Mouse (Mus musculus): ENCODE measurements around the gene Clca3b. TPM values are rescaled to one million over a fixed set of nuclear protein-coding genes. Genes with fewer than 3 reads are reported as not detected.
A peak's percentile ranks its signal among the peaks of the same experiment; 100 is the strongest.
"Not testable (repeated sequence)": the region's sequence is repeated elsewhere in the genome, so short reads cannot be mapped to it uniquely, and the experiment has no call there.

Gene Clca3b
- polyA plus RNA-seq, 1 experiment from 2014 or later = not detected

DNA sequence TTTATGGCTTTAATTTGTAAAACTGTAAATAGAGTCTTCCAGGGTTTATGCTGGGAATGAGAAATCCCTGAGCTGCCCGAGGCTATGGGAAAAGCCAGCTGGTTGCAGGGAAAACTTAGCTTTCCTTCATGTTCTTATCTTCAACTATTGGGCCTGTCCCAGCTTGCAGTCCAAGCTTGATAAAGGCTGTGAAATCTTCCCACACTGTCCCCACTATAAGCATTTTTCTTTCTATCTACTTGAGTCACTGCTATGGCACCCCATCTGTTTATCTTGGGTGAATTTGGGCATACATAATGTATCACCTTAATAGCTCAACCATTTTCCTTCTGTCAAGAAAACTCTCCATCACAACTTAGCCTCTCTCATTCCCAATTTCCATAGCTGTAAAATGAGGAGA is 28.5 kb downstream of the Clca3b start:
- Histone ChIP-seq H3K9ac (ENCODE audit: low read depth, low read length) (no peak overlapping the region), H3K4me3 (ENCODE audit: low read depth, low read length) (no peak overlapping the region), H3K27ac (ENCODE audit: low read depth, low read length) (no peak overlapping the region), H3K4me1 (ENCODE audit: control insufficient read depth, insufficient read depth, low read length) (no peaks in the 10 kb centered on the region), H3K27me3 (ENCODE audit: control insufficient read depth, insufficient read depth, low read length) (no peaks in the 10 kb centered on the region), H3K36me3 (ENCODE audit: control insufficient read depth, insufficient read depth, low read length) (no peaks in the 10 kb centered on the region), H3K9me3 (replicated peaks; ENCODE audit: control insufficient read depth, low read length) (no peaks in the 10 kb centered on the region), H3K4me2 (no peak overlapping the region)
- ATAC-seq (replicated peaks; ENCODE audit: insufficient number of reproducible peaks, low FRiP score, low TSS enrichment) = no peak
- WGBS (ENCODE audit: insufficient replicate concordance) = 20% methylated on average over 1 of the region's 1 CpGs

DNA sequence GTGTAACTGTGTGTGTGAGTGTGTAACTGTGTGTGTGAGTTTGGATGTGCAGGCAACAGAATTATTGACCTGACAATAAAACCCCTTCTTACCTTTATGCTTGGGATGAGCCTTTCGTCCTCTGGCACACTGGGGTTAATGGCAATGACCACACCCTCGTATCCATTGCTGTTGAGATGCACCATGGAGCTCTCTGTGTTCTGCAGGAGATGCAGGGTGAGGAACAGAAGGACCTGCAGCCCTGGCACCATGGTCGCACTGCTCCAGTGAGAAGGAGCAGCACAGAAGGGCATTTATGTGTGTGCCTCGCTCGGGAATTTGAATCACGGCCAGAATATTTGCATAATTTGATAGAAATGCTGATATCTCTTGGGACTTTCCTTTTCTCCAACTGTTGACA is 29.9 kb downstream of the Clca3b start, which contains the start of gene Clca3a2:
TSS of gene Clca3a2 (minus strand) at position 276 of the 400 bp plus-strand sequence.
- H3K9ac ChIP-seq (ENCODE audit: low read depth, low read length); ATAC-seq (replicated peaks; ENCODE audit: insufficient number of reproducible peaks, low FRiP score, low TSS enrichment); H3K36me3 ChIP-seq (ENCODE audit: control insufficient read depth, insufficient read depth, low read length); H3K27me3 ChIP-seq (ENCODE audit: control insufficient read depth, insufficient read depth, low read length); H3K27ac ChIP-seq (ENCODE audit: low read depth, low read length); H3K4me1 ChIP-seq (ENCODE audit: control insufficient read depth, insufficient read depth, low read length); H3K9me3 ChIP-seq (replicated peaks; ENCODE audit: control insufficient read depth, low read length); H3K4me3 ChIP-seq (ENCODE audit: low read depth, low read length); H3K4me2 ChIP-seq: not testable (repeated sequence)
- 72% methylated on average over 6 of the region's 6 CpGs for WGBS (ENCODE audit: insufficient replicate concordance)

DNA sequence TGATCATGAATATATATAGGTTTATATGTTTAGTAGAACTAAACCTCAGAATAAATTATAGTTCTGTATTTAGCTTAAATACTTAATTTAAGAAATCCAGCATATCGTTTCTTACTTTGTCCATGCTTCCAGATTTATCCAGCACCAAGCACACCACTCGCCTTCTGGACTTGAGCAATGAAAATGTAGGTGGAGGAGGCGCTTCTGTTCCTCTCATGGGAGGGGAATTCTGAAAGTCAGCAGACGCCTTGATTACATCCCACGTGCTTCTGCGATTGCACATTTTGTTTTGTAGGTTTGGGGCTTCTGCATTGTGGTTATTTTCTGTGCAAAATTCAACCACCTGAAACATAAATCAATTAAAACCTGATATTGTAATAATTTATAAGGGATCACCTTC is 35.8 kb downstream of the Clca3b start:
- not testable (repeated sequence) for ATAC-seq (replicated peaks; ENCODE audit: insufficient number of reproducible peaks, low FRiP score, low TSS enrichment); H3K36me3 ChIP-seq (ENCODE audit: control insufficient read depth, insufficient read depth, low read length); H3K9me3 ChIP-seq (replicated peaks; ENCODE audit: control insufficient read depth, low read length); H3K4me2 ChIP-seq; H3K27me3 ChIP-seq (ENCODE audit: control insufficient read depth, insufficient read depth, low read length); H3K4me3 ChIP-seq (ENCODE audit: low read depth, low read length); H3K4me1 ChIP-seq (ENCODE audit: control insufficient read depth, insufficient read depth, low read length); H3K27ac ChIP-seq (ENCODE audit: low read depth, low read length); H3K9ac ChIP-seq (ENCODE audit: low read depth, low read length)
- 79% methylated on average over 6 of the region's 6 CpGs for WGBS (ENCODE audit: insufficient replicate concordance)

DNA sequence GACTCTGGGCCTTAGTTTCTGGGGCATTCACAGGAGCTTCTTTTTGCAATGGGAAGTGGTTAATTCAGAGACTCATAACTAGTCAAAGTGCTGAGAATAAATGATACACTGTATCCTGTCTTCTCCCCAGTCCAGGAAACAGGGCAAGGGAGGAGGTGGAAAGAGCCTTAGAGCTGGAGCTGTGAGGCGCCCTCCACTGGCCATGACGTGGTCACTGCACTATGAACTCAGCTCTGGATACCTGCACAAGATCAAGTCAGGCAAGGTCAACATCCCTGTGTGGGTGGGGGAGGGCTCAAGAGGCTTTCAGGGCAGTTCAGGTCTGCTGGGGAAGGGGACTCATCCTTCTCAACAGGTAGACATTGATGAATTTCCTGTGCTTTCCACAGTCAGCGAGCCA is 37.3 kb downstream of the Clca3b start:
- WGBS (ENCODE audit: insufficient replicate concordance) = 35% methylated on average over 3 of the region's 3 CpGs
- no peak for ATAC-seq (replicated peaks; ENCODE audit: insufficient number of reproducible peaks, low FRiP score, low TSS enrichment)
- H3K4me3 ChIP-seq (ENCODE audit: low read depth, low read length) = no peak overlapping the region

DNA sequence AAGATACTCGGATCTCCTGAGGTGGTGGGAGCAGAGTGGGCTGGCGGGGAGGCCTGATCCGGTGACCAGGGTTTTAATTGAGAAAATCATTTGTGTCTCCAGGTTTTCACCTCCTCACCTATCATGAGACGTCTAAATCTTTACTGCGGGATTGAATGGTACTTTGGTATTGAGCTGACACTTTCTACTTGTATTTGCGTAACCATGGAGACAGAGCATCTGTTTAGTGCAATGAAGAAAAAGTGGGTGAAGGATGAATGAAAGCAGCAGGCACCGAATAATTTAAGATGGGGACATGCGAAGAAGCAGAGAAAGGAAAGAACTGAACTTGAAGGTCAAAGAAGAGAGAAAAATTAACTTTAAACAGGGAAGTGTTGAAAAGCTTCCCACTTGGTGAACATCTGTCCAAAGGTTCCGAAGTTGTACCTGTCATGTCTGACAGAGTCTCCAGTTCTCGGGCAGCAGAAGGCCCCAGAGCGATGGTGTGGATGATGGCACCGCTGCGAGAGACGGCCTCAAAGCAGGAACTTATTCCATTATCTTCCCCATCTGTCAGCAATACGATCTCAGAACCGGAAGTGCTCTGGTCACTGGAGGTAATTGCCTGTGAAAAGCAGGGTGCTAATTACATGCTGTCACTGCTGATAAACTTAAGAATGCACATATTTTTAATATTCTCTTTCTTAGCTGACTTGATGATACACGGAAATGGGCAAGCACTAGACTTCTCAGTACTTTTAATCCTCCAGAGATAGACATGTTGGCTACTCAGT is 40.8 kb downstream of the Clca3b start:
- not testable (repeated sequence) for H3K4me3 ChIP-seq (ENCODE audit: low read depth, low read length)
- WGBS (ENCODE audit: insufficient replicate concordance) = 55% methylated on average over 14 of the region's 17 CpGs

More for the DNA sequence above, 37.3 kb downstream of the Clca3b start:
- Histone ChIP-seq H3K27me3 (ENCODE audit: control insufficient read depth, insufficient read depth, low read length) (no peaks in the 10 kb centered on the region), H3K9ac (ENCODE audit: low read depth, low read length) (no peak overlapping the region), H3K36me3 (ENCODE audit: control insufficient read depth, insufficient read depth, low read length) (no peaks in the 10 kb centered on the region), H3K4me1 (ENCODE audit: control insufficient read depth, insufficient read depth, low read length) (no peaks in the 10 kb centered on the region), H3K9me3 (replicated peaks; ENCODE audit: control insufficient read depth, low read length) (no peaks in the 10 kb centered on the region), H3K4me2 (no peak overlapping the region), H3K27ac (ENCODE audit: low read depth, low read length) (no peak overlapping the region)

DNA sequence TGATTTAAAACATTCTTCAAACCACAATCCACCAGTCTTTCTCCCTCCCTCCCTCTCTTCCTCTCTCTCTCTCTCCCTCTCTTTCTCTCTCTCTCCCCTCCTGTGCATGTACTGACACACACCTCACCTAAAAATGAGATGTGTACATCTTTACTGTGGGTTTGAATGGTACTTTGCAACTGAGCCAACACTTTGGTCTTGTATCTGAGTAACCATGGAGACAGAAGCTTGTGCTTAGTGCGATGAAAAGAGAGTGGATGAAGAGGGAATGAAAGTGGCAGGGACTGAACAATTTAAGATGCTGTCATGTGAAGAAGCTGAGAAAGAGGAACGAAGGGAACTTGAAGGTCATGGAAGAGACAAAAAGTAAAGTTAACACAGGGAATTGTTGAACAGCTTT is 42.5 kb downstream of the Clca3b start:
- H3K27ac ChIP-seq (ENCODE audit: low read depth, low read length); H3K4me3 ChIP-seq (ENCODE audit: low read depth, low read length); H3K36me3 ChIP-seq (ENCODE audit: control insufficient read depth, insufficient read depth, low read length); H3K9ac ChIP-seq (ENCODE audit: low read depth, low read length); H3K27me3 ChIP-seq (ENCODE audit: control insufficient read depth, insufficient read depth, low read length); H3K9me3 ChIP-seq (replicated peaks; ENCODE audit: control insufficient read depth, low read length); ATAC-seq (replicated peaks; ENCODE audit: insufficient number of reproducible peaks, low FRiP score, low TSS enrichment); H3K4me1 ChIP-seq (ENCODE audit: control insufficient read depth, insufficient read depth, low read length); H3K4me2 ChIP-seq: not testable (repeated sequence)
- 62% methylated on average over 2 of the region's 2 CpGs for WGBS (ENCODE audit: insufficient replicate concordance)

More for the DNA sequence above, 40.8 kb downstream of the Clca3b start:
- H3K27ac ChIP-seq (ENCODE audit: low read depth, low read length); H3K4me2 ChIP-seq; H3K36me3 ChIP-seq (ENCODE audit: control insufficient read depth, insufficient read depth, low read length); H3K27me3 ChIP-seq (ENCODE audit: control insufficient read depth, insufficient read depth, low read length); ATAC-seq (replicated peaks; ENCODE audit: insufficient number of reproducible peaks, low FRiP score, low TSS enrichment); H3K4me1 ChIP-seq (ENCODE audit: control insufficient read depth, insufficient read depth, low read length); H3K9ac ChIP-seq (ENCODE audit: low read depth, low read length); H3K9me3 ChIP-seq (replicated peaks; ENCODE audit: control insufficient read depth, low read length): not testable (repeated sequence)

DNA sequence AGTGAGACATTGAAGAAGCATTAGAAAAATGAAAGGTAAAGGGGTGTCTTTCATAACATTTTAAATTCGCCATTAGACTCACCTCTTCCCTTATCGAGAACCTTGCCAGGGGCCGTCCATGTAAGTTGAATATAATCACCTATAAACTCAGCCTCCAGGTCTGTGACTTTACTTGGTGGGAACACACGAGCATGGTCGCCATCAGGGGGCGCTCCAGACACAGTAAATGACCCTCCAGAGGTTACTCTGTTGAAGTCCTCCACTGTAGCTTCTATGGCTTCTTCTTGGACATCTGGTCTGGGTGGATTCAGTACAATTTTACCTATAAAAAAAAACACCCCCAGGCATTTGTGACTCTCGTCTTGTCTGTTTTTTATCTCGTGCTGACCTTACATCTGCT is 47.3 kb downstream of the Clca3b start:
- no peaks in the 10 kb centered on the region for H3K27me3 ChIP-seq (ENCODE audit: control insufficient read depth, insufficient read depth, low read length)
- 0 out of 2 replicates have a peak, but pooled peaks have one; percentile 57 for ATAC-seq (replicated peaks; ENCODE audit: insufficient number of reproducible peaks, low FRiP score, low TSS enrichment)
- no peak overlapping the region for H3K27ac ChIP-seq (ENCODE audit: low read depth, low read length)
- no peak overlapping the region for H3K4me3 ChIP-seq (ENCODE audit: low read depth, low read length)
- no peaks in the 10 kb centered on the region for H3K36me3 ChIP-seq (ENCODE audit: control insufficient read depth, insufficient read depth, low read length)
- H3K9me3 ChIP-seq (replicated peaks; ENCODE audit: control insufficient read depth, low read length) = no peaks in the 10 kb centered on the region
- H3K9ac ChIP-seq (ENCODE audit: low read depth, low read length) = no peak overlapping the region
- H3K4me1 ChIP-seq (ENCODE audit: control insufficient read depth, insufficient read depth, low read length) = no peaks in the 10 kb centered on the region
- H3K4me2 ChIP-seq = no peak overlapping the region
- 34% methylated on average over 8 of the region's 8 CpGs for WGBS (ENCODE audit: insufficient replicate concordance)

DNA sequence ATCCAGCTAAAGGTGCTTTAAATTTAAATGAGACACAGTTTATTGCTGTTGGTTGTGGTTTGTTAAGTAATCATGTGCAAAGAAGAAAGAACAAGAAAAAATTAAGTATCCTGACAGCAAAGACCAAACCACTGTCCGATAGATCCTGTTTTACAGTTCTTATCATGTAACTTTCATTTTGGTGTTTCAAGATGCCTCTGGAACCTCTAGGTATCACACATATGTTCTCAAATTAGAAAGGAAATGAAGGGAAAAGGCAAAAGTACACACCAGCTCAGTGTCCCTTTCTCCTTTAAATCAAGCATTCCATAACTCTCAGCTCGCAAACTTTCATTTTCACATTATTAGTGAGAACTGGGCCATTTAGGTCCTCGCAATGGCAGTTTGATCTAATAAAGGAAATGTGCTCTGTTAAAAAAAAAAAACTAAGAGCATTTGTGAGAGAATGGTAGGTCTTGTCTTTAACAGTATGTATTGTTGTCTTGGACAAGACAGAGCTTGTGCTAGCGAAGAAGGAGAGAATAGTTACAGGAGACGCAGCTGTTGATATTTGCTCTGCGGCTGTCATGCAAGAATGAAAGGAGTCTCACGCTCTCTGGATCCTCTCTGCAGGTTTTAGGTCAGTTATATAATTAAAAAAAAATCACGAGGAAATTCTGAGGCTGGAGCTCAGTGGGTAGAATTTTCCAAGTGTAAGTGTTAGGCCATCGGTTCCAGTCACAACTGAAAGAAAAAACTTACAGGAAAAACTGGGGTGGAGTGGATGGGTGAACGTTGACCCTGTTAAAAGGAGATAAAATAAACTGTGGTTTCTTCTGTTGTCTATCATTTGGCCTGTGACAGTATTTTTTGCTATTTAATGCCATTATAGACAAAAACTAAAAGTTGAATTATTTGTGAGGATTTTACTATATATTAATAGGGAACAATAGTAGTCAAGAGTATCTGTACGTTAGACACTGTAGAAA is 63.7 kb downstream of the Clca3b start:
- Histone ChIP-seq H3K4me1 (ENCODE audit: control insufficient read depth, insufficient read depth, low read length) (no peaks in the 10 kb centered on the region), H3K4me2 (no peak overlapping the region), H3K4me3 (ENCODE audit: low read depth, low read length) (no peak overlapping the region), H3K36me3 (ENCODE audit: control insufficient read depth, insufficient read depth, low read length) (no peaks in the 10 kb centered on the region), H3K27me3 (ENCODE audit: control insufficient read depth, insufficient read depth, low read length) (no peaks in the 10 kb centered on the region), H3K9me3 (replicated peaks; ENCODE audit: control insufficient read depth, low read length) (no peaks in the 10 kb centered on the region), H3K27ac (ENCODE audit: low read depth, low read length) (no peak overlapping the region), H3K9ac (ENCODE audit: low read depth, low read length) (no peak overlapping the region)
- 80% methylated on average over 11 of the region's 11 CpGs for WGBS (ENCODE audit: insufficient replicate concordance)
- no peak for ATAC-seq (replicated peaks; ENCODE audit: insufficient number of reproducible peaks, low FRiP score, low TSS enrichment)
